Mouse (Mus musculus): Measurements from ENCODE around the gene Ints3. TPM values are rescaled to one million over a fixed set of nuclear protein-coding genes. Genes with fewer than 3 reads are reported as not detected.

The Ints3 gene
- total and polyA plus RNA-seq, 2 experiments = 8.9 to 12.4 TPM

DNA sequence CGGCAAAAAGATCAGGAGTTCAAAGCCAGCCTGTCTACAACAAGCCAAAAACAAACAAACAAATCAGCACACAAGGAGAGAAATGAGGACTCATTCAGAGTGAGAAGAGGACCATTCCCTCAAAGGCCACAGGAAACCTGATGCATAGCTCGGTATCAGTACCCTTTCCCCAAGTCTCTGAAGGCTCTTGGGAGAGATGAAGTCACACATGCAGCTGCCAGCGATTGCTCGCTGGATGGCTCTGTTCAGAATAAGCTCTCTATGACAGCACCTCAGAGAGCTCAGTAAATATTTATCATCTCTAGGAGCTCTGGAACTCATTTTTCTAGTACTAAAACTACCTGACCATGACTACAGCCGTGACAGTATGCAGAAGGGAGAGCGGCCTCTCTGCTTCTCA, 5.2 kb downstream of the Ints3 start:
- no peak for TF ChIP-seq POLR2A (IDR thresholded peaks at IDR 0.05; ENCODE audit: extremely low read depth, insufficient read depth, low read length)
- no peak for TF ChIP-seq CTCF (IDR thresholded peaks at IDR 0.05; ENCODE audit: low read depth, low read length)
- Histone ChIP-seq H3K79me2 (ENCODE audit: control insufficient read depth, insufficient read depth, low read length) (peaks cover 4% of the 10 kb centered on the region; the same call in 1 of the 2 replicates), H3K27me3 (ENCODE audit: control insufficient read depth, insufficient read depth, low read length) (no peaks in the 10 kb centered on the region), H3K36me3 (ENCODE audit: control insufficient read depth, insufficient read depth, low read length) (peaks cover 8% of the 10 kb centered on the region), H3K4me3 (ENCODE audit: insufficient read depth, low read depth, low read length) (no peak overlapping the region), H3K27ac (replicated peaks; ENCODE audit: insufficient read depth, low read depth, low read length) (no peak overlapping the region), H3K9ac (ENCODE audit: low read depth, low read length) (no peak overlapping the region), H3K4me1 (ENCODE audit: control insufficient read depth, insufficient read depth, low read length) (peaks cover 2% of the 10 kb centered on the region; the same call in 1 of the 2 replicates)
- no peak for DNase-seq (ENCODE audit: extremely low read depth, low read depth, low spot score)
- 90% methylated on average over 6 of the region's 6 CpGs for WGBS

DNA sequence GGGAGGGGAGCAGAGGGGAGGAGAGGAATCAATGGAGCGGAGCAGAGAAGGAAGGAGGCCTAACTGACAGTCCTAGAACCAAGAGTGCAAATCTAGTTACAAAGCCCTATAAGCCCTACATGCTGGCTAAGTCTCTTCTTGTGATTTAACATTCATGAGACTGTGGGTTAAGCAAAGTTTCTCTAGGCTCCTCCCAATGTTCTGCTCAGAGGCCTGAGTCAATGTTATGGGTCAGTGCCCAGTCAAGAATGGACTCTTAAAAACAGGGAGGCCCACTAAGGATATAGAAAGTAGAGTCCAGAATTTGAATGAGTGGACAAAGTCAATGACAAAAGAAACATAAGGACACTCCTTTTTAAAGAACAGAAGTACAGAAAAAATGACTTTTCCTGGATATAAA, 5.8 kb downstream of the Ints3 start:
- H3K79me2 ChIP-seq (ENCODE audit: control insufficient read depth, insufficient read depth, low read length) = no peaks in the 10 kb centered on the region; the same call in 1 of the 2 replicates
- no peak for DNase-seq (ENCODE audit: extremely low read depth, low read depth, low spot score)
- no peaks in the 10 kb centered on the region for H3K27me3 ChIP-seq (ENCODE audit: control insufficient read depth, insufficient read depth, low read length)
- peaks cover 2% of the 10 kb centered on the region; the same call in 1 of the 2 replicates for H3K4me1 ChIP-seq (ENCODE audit: control insufficient read depth, insufficient read depth, low read length)
- TF ChIP-seq CTCF (IDR thresholded peaks at IDR 0.05; ENCODE audit: low read depth, low read length) = no peak
- TF ChIP-seq POLR2A (IDR thresholded peaks at IDR 0.05; ENCODE audit: extremely low read depth, insufficient read depth, low read length) = no peak
- H3K36me3 ChIP-seq (ENCODE audit: control insufficient read depth, insufficient read depth, low read length) = peaks cover 14% of the 10 kb centered on the region
- H3K4me3 ChIP-seq (ENCODE audit: insufficient read depth, low read depth, low read length) = no peak overlapping the region
- WGBS = 100% methylated on average over 1 of the region's 1 CpGs
- H3K9ac ChIP-seq (ENCODE audit: low read depth, low read length) = no peak overlapping the region
- H3K27ac ChIP-seq (replicated peaks; ENCODE audit: insufficient read depth, low read depth, low read length) = no peak overlapping the region

DNA sequence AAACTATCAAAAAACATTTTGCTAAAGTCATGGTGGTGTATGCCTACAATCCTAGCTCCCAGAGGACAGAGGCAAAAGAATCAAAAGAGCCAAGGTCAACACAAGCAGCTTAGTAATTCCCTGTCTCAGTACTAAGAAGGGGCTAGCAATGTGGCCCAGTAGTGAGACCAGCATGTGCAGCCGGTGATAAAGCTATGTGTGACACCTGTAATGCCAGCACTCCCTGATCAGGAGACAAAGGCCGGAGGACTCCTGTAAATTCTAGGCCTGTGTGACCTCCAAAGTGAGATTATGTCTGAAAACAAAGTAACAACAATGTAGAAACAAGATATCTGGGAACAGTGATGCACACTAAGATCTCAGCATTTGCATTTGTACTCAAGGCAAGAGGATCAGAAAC, 7.9 kb downstream of the Ints3 start:
- H3K27me3 ChIP-seq (ENCODE audit: control insufficient read depth, insufficient read depth, low read length) = no peaks in the 10 kb centered on the region
- no peak for DNase-seq (ENCODE audit: extremely low read depth, low read depth, low spot score)
- TF ChIP-seq POLR2A (IDR thresholded peaks at IDR 0.05; ENCODE audit: extremely low read depth, insufficient read depth, low read length) = no peak
- TF ChIP-seq CTCF (IDR thresholded peaks at IDR 0.05; ENCODE audit: low read depth, low read length) = no peak
- H3K27ac ChIP-seq (replicated peaks; ENCODE audit: insufficient read depth, low read depth, low read length) = no peak overlapping the region
- H3K4me1 ChIP-seq (ENCODE audit: control insufficient read depth, insufficient read depth, low read length) = no peaks in the 10 kb centered on the region
- no peak overlapping the region for H3K4me3 ChIP-seq (ENCODE audit: insufficient read depth, low read depth, low read length)
- no peaks in the 10 kb centered on the region; the same call in 1 of the 2 replicates for H3K79me2 ChIP-seq (ENCODE audit: control insufficient read depth, insufficient read depth, low read length)
- H3K36me3 ChIP-seq (ENCODE audit: control insufficient read depth, insufficient read depth, low read length) = peaks cover 26% of the 10 kb centered on the region
- H3K9ac ChIP-seq (ENCODE audit: low read depth, low read length) = no peak overlapping the region
- 82% methylated on average over 2 of the region's 2 CpGs for WGBS

DNA sequence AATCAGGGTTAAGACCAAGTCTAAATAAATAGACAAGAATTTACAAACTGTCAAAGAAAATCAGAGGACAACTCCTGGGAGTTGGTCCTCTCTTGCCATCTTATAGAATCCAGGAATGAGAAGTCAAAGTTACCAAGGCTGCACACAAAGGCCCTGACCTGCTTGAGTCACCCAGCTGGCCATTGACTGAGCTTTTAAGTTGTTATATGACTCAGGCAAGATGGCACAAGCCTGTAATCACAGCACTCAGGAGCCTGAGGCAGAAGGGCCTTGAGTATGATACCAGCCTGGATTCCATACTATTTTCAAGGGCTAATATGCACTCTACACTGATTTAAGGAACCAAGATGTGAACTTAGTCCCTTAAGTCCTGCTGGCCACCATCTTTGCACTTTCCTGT, 9.9 kb downstream of the Ints3 start:
- H3K36me3 ChIP-seq (ENCODE audit: control insufficient read depth, insufficient read depth, low read length) = peaks cover 36% of the 10 kb centered on the region
- no peak overlapping the region for H3K4me3 ChIP-seq (ENCODE audit: insufficient read depth, low read depth, low read length)
- no peaks in the 10 kb centered on the region for H3K4me1 ChIP-seq (ENCODE audit: control insufficient read depth, insufficient read depth, low read length)
- H3K27ac ChIP-seq (replicated peaks; ENCODE audit: insufficient read depth, low read depth, low read length) = no peak overlapping the region
- no peak for DNase-seq (ENCODE audit: extremely low read depth, low read depth, low spot score)
- no peaks in the 10 kb centered on the region for H3K79me2 ChIP-seq (ENCODE audit: control insufficient read depth, insufficient read depth, low read length)
- no peaks in the 10 kb centered on the region for H3K27me3 ChIP-seq (ENCODE audit: control insufficient read depth, insufficient read depth, low read length)
- H3K9ac ChIP-seq (ENCODE audit: low read depth, low read length) = no peak overlapping the region
- TF ChIP-seq POLR2A (IDR thresholded peaks at IDR 0.05; ENCODE audit: extremely low read depth, insufficient read depth, low read length) (no peak), CTCF (IDR thresholded peaks at IDR 0.05; ENCODE audit: low read depth, low read length) (no peak)

DNA sequence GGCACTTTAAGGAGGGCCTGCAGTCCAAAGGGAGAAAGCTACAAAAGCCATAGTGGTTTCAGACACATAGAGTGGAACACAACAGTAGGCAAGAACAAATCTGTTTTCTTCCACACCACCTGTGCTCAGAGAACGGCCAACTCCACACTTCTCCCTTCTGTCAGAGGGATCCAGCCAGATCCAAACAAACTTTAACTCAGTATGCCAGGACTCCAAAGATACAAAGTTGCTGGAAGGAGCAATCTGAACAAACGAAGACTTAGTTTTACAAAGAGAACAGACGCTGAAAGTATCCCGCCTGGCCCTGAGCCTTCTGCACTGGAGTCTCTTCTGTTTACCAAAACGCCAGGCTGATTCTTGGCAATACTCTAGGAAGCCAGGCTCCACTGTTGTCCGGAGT, 12.7 kb downstream of the Ints3 start:
- no peak for DNase-seq (ENCODE audit: extremely low read depth, low read depth, low spot score)
- Histone ChIP-seq H3K79me2 (ENCODE audit: control insufficient read depth, insufficient read depth, low read length) (no peaks in the 10 kb centered on the region), H3K4me1 (ENCODE audit: control insufficient read depth, insufficient read depth, low read length) (0 out of 2 replicates have a peak, but pooled peaks cover 4% of the 10 kb centered on the region), H3K36me3 (ENCODE audit: control insufficient read depth, insufficient read depth, low read length) (peaks cover 47% of the 10 kb centered on the region), H3K4me3 (ENCODE audit: insufficient read depth, low read depth, low read length) (no peak overlapping the region), H3K27ac (replicated peaks; ENCODE audit: insufficient read depth, low read depth, low read length) (no peak overlapping the region), H3K27me3 (ENCODE audit: control insufficient read depth, insufficient read depth, low read length) (no peaks in the 10 kb centered on the region), H3K9ac (ENCODE audit: low read depth, low read length) (no peak overlapping the region)
- 83% methylated on average over 6 of the region's 6 CpGs for WGBS
- TF ChIP-seq CTCF (IDR thresholded peaks at IDR 0.05; ENCODE audit: low read depth, low read length) (no peak), POLR2A (IDR thresholded peaks at IDR 0.05; ENCODE audit: extremely low read depth, insufficient read depth, low read length) (no peak)

DNA sequence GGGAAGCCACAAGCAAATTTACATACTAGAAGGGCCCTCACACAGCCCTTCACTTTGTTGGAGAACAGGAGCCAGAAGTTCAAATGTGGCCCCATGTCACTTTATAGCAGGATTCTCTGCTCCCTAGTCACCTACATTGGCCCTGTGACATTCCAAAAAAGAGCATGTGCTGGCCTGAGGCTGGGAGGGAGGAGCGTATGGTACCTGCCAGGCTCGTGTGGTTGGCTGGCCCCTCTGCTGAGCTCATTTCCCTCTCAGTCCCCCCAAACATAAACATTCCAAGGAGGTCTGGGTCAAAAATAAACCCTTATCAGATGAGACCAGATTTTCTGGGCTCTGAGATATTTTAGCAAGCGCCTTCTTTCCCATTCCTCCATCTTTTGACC, 20.4 kb downstream of the Ints3 start:
- 92% methylated on average over 3 of the region's 3 CpGs for WGBS
- peaks cover 49% of the 10 kb centered on the region for H3K36me3 ChIP-seq (ENCODE audit: control insufficient read depth, insufficient read depth, low read length)
- H3K27ac ChIP-seq (replicated peaks; ENCODE audit: insufficient read depth, low read depth, low read length) = no peak overlapping the region
- 0 out of 2 replicates have a peak, but pooled peaks cover 3% of the 10 kb centered on the region for H3K4me1 ChIP-seq (ENCODE audit: control insufficient read depth, insufficient read depth, low read length)
- no peaks in the 10 kb centered on the region for H3K79me2 ChIP-seq (ENCODE audit: control insufficient read depth, insufficient read depth, low read length)
- H3K27me3 ChIP-seq (ENCODE audit: control insufficient read depth, insufficient read depth, low read length) = no peaks in the 10 kb centered on the region
- TF ChIP-seq POLR2A (IDR thresholded peaks at IDR 0.05; ENCODE audit: extremely low read depth, insufficient read depth, low read length) = no peak
- no peak for TF ChIP-seq CTCF (IDR thresholded peaks at IDR 0.05; ENCODE audit: low read depth, low read length)
- H3K9ac ChIP-seq (ENCODE audit: low read depth, low read length) = no peak overlapping the region
- no peak overlapping the region for H3K4me3 ChIP-seq (ENCODE audit: insufficient read depth, low read depth, low read length)
- DNase-seq (ENCODE audit: extremely low read depth, low read depth, low spot score) = no peak

All from liver, adult 2 months (tissue).